Mouse (Mus musculus): ENCODE measurements around the gene Isg15. TPM values are rescaled to one million over a fixed set of nuclear protein-coding genes. Genes with fewer than 3 reads are reported as not detected.

Gene Isg15
- 14.3 TPM for polyA plus RNA-seq (2014; fragmentation: Illumina TruSeq; extraction: RNeasy Lipid Tissue Mini Kit (QIAGEN cat#74804); ENCODE audit: low read depth, low replicate concordance)

DNA sequence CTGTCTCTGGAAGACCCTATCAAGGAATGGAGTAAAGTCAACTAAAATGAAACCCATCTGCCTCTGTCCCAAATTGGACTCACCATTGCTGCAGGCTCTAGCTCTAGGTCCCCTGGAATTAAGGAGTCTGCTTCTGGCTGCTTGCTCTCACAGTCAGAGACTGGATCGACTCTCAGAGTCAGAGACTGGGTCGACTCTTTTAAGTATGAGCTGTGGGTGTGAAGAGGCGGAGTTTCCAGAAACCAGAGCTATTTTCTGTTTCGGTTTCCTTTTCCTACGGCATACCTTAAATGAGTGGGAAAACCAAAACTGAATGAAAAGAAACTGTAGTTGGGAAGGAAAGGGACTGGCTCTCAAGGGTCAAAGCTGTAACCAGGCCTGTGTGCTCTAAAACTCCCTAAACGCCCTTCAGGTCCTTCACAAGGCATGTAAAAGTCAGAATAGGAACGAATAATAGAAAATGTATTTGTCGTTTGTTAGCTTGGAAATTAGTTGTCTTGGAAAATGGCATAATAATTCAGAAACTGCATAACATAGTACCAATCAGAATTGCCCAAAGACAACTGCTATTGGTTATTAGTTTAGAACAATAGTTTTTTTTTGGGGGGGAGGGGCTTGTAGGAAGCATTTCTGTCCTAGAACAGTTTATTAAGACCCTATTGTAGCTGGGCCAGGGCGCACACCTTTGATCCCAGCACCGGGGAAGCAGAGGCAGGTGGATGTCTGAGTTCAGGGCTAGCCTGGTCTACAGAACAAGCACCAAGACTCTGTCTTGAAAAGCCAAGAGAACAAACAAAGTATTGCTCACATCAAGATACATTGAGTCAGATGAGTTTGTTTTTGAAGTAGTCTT, at the start of gene Isg15:
Gene Isg15, minus strand, starts transcription at position 196 of the 853 bp plus-strand sequence.

DNA sequence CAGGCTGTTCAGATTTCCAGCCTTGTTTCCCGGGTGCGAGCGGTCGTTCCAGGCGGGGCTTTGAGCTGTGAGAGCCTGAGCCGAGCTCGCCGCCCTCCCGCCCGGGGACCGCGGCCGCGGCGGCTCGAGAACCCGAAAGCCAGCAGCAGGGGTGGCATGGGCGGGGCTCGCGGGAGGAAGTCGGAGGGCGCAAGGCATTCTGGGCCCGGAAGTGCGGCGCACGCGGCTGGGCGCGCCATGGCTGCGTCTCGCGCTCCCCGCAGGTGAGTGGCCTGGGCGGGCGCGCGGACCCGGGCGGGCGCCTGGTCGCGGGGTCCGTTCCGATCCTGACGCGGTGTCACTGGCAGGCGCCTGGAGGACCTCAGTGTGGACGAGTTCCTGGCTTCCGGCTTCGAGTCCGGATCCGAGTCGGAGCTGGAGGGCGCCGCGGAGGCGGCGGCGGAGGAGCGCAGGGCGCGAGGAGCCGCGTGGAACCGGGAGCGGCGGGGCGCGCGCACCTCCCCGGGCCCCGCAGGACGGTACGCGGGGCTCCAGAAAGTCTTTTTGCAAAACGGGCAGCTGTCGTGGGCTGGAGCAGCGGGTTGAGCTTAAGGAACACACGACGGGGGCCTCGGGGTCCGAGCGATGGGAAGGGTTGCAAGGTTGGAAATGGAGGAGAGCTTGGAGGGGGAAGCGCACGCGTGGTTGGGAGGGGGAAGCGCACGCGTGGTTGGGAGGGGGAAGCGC, 35.4 kb upstream of the Isg15 start, which contains the start of gene Noc2l:
Gene Noc2l, plus strand, starts transcription at position 203 of the 726 bp plus-strand sequence.

DNA sequence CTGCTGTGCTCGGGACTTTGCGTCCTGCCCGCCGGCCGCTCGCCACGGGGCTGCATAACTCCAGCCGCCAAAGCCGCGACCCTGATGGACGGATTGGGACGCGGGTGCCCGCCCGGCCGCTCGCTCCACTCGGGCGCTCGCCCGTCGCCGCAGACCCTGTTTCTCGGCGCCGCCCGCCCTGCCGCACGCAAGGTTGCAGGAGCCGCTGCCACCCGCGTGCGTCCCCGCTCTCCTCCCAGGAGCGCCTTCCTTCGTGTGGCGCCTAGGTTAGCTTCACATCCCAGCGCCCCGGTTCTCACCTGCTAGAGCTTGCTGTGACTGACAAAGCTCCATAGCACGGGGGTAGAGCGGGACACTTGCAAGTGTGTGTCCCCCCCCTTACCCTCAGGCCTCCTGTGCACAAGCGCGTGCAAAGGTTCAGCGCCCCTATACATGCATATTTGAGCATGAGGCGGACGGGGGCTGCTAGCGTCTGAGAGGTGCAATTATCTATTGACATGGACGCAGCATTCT, 34.1 kb upstream of the Isg15 start, which contains the start of gene Plekhn1:
Gene Plekhn1, minus strand, starts transcription at position 157 of the 513 bp plus-strand sequence.

DNA sequence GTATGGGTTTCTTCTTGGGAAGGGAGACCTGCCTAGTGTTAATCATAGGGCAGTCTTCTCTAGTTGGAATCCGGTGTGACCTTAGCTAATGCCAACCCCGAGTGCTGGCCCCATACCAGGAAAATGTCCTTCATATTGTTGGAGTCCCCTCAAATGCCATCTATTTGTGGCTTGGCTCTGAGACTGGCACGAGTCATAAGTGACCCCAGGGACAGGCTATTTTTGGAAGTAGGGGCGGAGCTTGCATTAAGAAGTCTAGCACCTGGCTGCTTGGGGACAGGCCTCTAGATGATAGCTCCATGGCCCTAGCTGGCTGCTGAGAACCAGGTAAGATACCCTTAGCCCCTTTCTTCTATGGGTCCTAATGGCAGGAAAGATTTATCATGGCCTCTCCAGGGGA, 15.0 kb upstream of the Isg15 start, which contains the start of gene Perm1:
Gene Perm1, plus strand, starts transcription at position 220 of the 400 bp plus-strand sequence.

DNA sequence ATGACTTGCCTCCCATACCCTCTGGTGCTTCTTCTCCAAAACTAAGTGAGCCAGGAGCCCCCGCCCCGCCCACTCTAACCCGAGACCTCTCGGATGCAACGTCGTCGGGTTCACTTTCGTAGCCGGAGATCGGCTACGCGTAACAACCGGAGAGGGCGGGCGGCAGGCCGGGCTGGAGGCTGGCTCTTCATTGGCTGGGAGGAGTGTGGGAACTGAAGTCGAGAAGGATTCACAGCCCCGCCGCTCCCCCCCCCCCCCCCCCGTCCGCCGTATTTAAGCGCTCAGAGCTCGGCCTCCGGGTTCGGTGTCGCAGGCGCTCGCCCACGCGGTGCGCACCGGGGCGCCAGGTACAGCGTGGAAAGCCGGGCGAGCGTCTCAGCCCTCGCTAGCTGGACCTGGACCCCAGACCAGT, 2.4 kb upstream of the Isg15 start, which contains the start of gene AW011738:
Gene AW011738, plus strand, starts transcription at position 304 of the 412 bp plus-strand sequence.

DNA sequence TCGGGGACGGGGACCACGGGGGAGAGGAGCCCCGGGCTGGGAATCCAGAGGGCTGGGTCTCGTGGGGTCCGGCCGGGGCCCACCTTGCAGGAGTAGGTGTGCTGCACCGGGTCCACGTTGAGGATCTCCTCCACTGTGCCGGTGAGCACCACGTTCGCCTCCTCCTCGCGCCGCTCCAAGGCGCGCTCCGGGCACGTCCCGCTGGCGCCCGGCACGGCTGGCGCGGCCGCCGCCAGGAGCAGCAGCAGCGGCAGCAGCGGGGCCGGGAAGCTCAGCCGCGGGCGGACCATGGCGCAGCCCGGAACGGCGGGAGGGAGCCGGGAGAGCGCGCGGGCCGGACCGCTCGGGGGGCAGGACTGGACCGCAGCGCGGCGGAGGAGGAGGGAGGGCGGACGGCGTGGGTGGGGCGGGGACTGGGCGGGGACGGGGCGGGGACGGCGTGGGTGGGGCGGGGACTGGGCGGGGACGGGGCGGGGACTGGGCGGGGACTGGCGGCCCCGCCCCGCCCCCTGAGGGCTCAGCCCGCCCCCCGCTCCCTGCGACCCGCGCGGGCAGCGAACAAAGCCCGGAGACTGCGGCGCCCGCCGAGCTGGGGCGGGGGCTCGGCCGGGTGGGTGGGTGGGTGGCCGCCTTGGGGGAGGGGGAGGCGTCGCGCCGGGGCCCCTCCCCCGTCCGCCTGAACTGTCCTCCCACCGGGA, 3.3 kb downstream of the Isg15 start, which contains the start of gene Agrn:
Gene Agrn, minus strand, starts transcription at position 358 of the 698 bp plus-strand sequence.

Other genes starting within 250 kb of the Isg15 start
- 116 TPM for gene C1qtnf12, start 238.5 kb downstream of the Isg15 start, polyA plus RNA-seq (2014; fragmentation: Illumina TruSeq; extraction: RNeasy Lipid Tissue Mini Kit (QIAGEN cat#74804); ENCODE audit: low read depth, low replicate concordance)
- gene B3galt6, start 208.2 kb downstream of the Isg15 start, polyA plus RNA-seq (2014; fragmentation: Illumina TruSeq; extraction: RNeasy Lipid Tissue Mini Kit (QIAGEN cat#74804); ENCODE audit: low read depth, low replicate concordance), result 5.6 TPM
- gene Sdf4, start 207.9 kb downstream of the Isg15 start, polyA plus RNA-seq (2014; fragmentation: Illumina TruSeq; extraction: RNeasy Lipid Tissue Mini Kit (QIAGEN cat#74804); ENCODE audit: low read depth, low replicate concordance), result 298 TPM
- gene Tnfrsf4, start 187.0 kb downstream of the Isg15 start, polyA plus RNA-seq (2014; fragmentation: Illumina TruSeq; extraction: RNeasy Lipid Tissue Mini Kit (QIAGEN cat#74804); ENCODE audit: low read depth, low replicate concordance), result 2.4 TPM
- 1.8 TPM for gene Tnfrsf18, start 174.7 kb downstream of the Isg15 start, polyA plus RNA-seq (2014; fragmentation: Illumina TruSeq; extraction: RNeasy Lipid Tissue Mini Kit (QIAGEN cat#74804); ENCODE audit: low read depth, low replicate concordance)
- gene Ttll10, start 141.4 kb downstream of the Isg15 start, polyA plus RNA-seq (2014; fragmentation: Illumina TruSeq; extraction: RNeasy Lipid Tissue Mini Kit (QIAGEN cat#74804); ENCODE audit: low read depth, low replicate concordance), result 19.1 TPM
- 22.0 TPM for gene 9430015G10Rik, start 90.8 kb downstream of the Isg15 start, polyA plus RNA-seq (2014; fragmentation: Illumina TruSeq; extraction: RNeasy Lipid Tissue Mini Kit (QIAGEN cat#74804); ENCODE audit: low read depth, low replicate concordance)
- 0.46 TPM for gene Rnf223, start 70.3 kb downstream of the Isg15 start, polyA plus RNA-seq (2014; fragmentation: Illumina TruSeq; extraction: RNeasy Lipid Tissue Mini Kit (QIAGEN cat#74804); ENCODE audit: low read depth, low replicate concordance)
- gene Agrn, start 3.3 kb downstream of the Isg15 start, polyA plus RNA-seq (2014; fragmentation: Illumina TruSeq; extraction: RNeasy Lipid Tissue Mini Kit (QIAGEN cat#74804); ENCODE audit: low read depth, low replicate concordance), result 58.2 TPM
- gene AW011738, start 2.5 kb upstream of the Isg15 start, polyA plus RNA-seq (2014; fragmentation: Illumina TruSeq; extraction: RNeasy Lipid Tissue Mini Kit (QIAGEN cat#74804); ENCODE audit: low read depth, low replicate concordance), result 5.0 TPM
- 0.46 TPM for gene Perm1, start 15.1 kb upstream of the Isg15 start, polyA plus RNA-seq (2014; fragmentation: Illumina TruSeq; extraction: RNeasy Lipid Tissue Mini Kit (QIAGEN cat#74804); ENCODE audit: low read depth, low replicate concordance)
- gene Plekhn1, start 34.0 kb upstream of the Isg15 start, polyA plus RNA-seq (2014; fragmentation: Illumina TruSeq; extraction: RNeasy Lipid Tissue Mini Kit (QIAGEN cat#74804); ENCODE audit: low read depth, low replicate concordance), result 18.4 TPM
- gene Noc2l, start 35.2 kb upstream of the Isg15 start, polyA plus RNA-seq (2014; fragmentation: Illumina TruSeq; extraction: RNeasy Lipid Tissue Mini Kit (QIAGEN cat#74804); ENCODE audit: low read depth, low replicate concordance), result 35.5 TPM
- 0.72 TPM for gene Samd11, start 54.8 kb upstream of the Isg15 start, polyA plus RNA-seq (2014; fragmentation: Illumina TruSeq; extraction: RNeasy Lipid Tissue Mini Kit (QIAGEN cat#74804); ENCODE audit: low read depth, low replicate concordance)
- not detected for gene Vmn2r-ps159, start 130.3 kb upstream of the Isg15 start, polyA plus RNA-seq (2014; fragmentation: Illumina TruSeq; extraction: RNeasy Lipid Tissue Mini Kit (QIAGEN cat#74804); ENCODE audit: low read depth, low replicate concordance)

Data from adipose tissue, adult 10 weeks (tissue).